Mouse (Mus musculus): ENCODE data around the gene Gpank1.

Gpank1 gene

GRCm38 (mm10) chr17:35121143-35121799, at the start of gene Gpank1:
Gpank1 (plus strand) TSS chr17:35121455.
- POLR2A ChIA-PET: interaction anchor here (0.5 to 4.4 kb wide), 82 partner anchors 9 to 1033 kb away, joined by 3 to 43 read pairs (median 4); partner anchors contain the start of genes Ddx39b (in 3 of the 4), Abhd16a (in 2 of the 4), Apom (in 2 of the 4) and Msh5 (in 2 of the 4)
- CTCF ChIA-PET: interaction anchor here (0.5 to 2.1 kb wide), 19 partner anchors 9 to 137 kb away, joined by 3 to 9 read pairs (median 4); partner anchors contain the start of genes Apom (in 2 of the 4) and Atp6v1g2 (in 1 of the 4)

GRCm38 (mm10) chr17:35074097-35074496, 47.2 kb upstream of the Gpank1 start:
- ChIA-PET CTCF (interaction anchor here (0.6 to 1.7 kb wide), 5 partner anchors 10 to 200 kb away, joined by 3 to 6 read pairs (median 3); no protein-coding TSS in a partner anchor), POLR2A (interaction anchor here (0.6 to 1.8 kb wide), 20 partner anchors 8 to 138 kb away, joined by 3 to 5 read pairs (median 4); partner anchors contain the start of genes Ddah2 (in 3 of the 4), Gpank1 (in 1 of the 4), Ly6g6c (in 1 of the 4) and Mpig6b (in 1 of the 4))

DNA sequence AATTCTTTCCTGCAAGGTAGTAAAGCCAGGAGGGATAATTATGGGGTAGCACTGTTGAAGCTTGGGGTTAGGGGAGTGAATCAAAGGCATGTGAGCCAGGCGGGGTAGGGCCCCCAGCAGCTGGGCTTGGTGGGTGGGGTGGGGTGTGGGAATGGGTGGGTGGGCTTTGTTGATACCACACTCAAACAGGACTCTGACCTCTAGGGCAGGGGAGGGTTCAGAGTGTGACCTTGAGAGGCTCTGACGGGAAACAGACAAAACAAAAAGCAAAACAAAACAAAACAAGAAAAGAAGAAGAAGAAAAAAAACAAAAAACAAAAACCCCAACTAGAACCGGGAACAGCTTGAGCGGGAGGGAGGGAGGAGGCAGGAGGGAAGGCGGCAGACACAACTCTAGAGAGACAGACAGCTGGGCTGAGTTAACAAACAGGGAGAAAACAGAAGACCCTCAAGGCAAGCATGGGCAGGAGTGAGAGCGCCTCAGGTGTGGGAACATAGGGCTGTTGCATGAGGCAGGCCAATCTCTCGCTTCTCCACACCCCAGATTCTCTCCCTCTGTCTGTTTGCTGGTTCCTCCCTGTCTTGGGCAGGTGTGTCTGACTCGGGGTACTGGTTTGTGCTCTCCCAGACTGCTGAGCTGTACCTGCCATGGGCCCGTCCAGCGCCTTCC, 44.6 kb upstream of the Gpank1 start, which contains the start of gene Ly6g6e:
Gene Ly6g6e (plus strand): TSS at position 396 of the 670 bp plus-strand sequence.
- ChIA-PET CTCF (interaction anchor here in 3 of 4 experiments (0.6 to 3.0 kb wide), 7 partner anchors 12 to 156 kb away, joined by 3 to 13 read pairs (median 4); partner anchors contain the start of gene Abhd16a (in 1 of the 3)), POLR2A (interaction anchor here in 3 of 4 experiments (0.6 to 3.0 kb wide), 59 partner anchors 9 to 1045 kb away, joined by 3 to 25 read pairs (median 4); partner anchors contain the start of genes Ddah2 (in 3 of the 3), Ly6g6f (in 3 of the 3), Abhd16a (in 2 of the 3) and Ddx39b (in 2 of the 3))

- CTCF ChIA-PET: interaction anchor here in 3 of 4 experiments (0.6 to 3.0 kb wide), 8 partner anchors 11 to 431 kb away, joined by 3 to 13 read pairs (median 4); partner anchors contain the start of genes Abhd16a (in 1 of the 3) and Atf6b (in 1 of the 3)
- POLR2A ChIA-PET: interaction anchor here in 3 of 4 experiments (0.5 to 3.0 kb wide), 43 partner anchors 8 to 429 kb away, joined by 3 to 25 read pairs (median 4); partner anchors contain the start of genes Ddah2 (in 3 of the 3), Ly6g6f (in 3 of the 3), Abhd16a (in 2 of the 3) and Msh5 (in 2 of the 3)
Measured at GRCm38 (mm10) chr17:35077285-35077684, 44.0 kb upstream of the Gpank1 start.

GRCm38 (mm10) chr17:35077786-35078233, 43.4 kb upstream of the Gpank1 start, which contains the start of gene Ly6g6d:
Ly6g6d (minus strand) TSS chr17:35078065.
- ChIA-PET POLR2A (interaction anchor here in 3 of 4 experiments (0.5 to 3.0 kb wide), 32 partner anchors 8 to 127 kb away, joined by 3 to 25 read pairs (median 5); partner anchors contain the start of genes Ddah2 (in 3 of the 3), Ly6g6f (in 3 of the 3), Abhd16a (in 2 of the 3) and Msh5 (in 2 of the 3)), CTCF (interaction anchor here in 2 of 4 experiments (0.6 to 3.0 kb wide), 4 partner anchors 11 to 431 kb away, joined by 4 to 13 read pairs (median 8); partner anchors contain the start of genes Abhd16a (in 1 of the 2) and Atf6b (in 1 of the 2))

DNA sequence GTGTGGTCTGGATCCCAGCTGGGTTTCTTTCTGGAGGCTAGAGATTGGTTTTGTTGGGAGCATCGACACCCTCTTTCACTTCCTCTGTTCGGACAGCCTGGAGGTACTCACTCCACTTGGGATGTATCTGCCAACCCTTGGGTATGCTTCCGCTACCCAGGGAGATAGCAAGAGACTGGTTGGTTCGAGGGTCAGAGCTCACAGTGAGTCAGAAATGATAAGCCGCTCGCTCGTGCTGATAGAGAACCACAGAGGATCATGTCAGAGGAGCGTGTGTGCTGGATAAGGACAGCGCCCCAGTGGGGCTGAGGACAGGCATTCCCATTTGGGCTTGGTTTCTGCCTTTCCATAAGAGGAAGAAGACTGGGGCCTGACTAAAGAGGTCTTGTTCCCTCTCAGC, 41.5 kb upstream of the Gpank1 start:
- ChIA-PET POLR2A (interaction anchor here in 3 of 4 experiments (0.6 to 2.5 kb wide), 12 partner anchors 8 to 199 kb away, joined by 3 to 10 read pairs (median 4); partner anchors contain the start of gene Ddah2 (in 2 of the 3)), CTCF (interaction anchor here (0.6 to 1.9 kb wide), 6 partner anchors 9 to 274 kb away, joined by 3 to 6 read pairs (median 6); partner anchors contain the start of genes Abhd16a (in 1 of the 4), Ddah2 (in 1 of the 4) and Msh5 (in 1 of the 4))

- ChIA-PET CTCF (interaction anchor here in 3 of 4 experiments (0.6 to 1.9 kb wide), 6 partner anchors 8 to 174 kb away, joined by 3 to 6 read pairs (median 4); partner anchors contain the start of genes Abhd16a (in 1 of the 3) and Ddah2 (in 1 of the 3)), POLR2A (interaction anchor here in 3 of 4 experiments (0.8 to 2.5 kb wide), 7 partner anchors 9 to 128 kb away, joined by 3 to 10 read pairs (median 5); partner anchors contain the start of gene Ddah2 (in 2 of the 3))
Measured at GRCm38 (mm10) chr17:35080248-35080647, 41.0 kb upstream of the Gpank1 start.

- ChIA-PET CTCF (interaction anchor here in 1 of 4 experiments (0.6 to 1.1 kb wide), 3 partner anchors 9 to 164 kb away, joined by 3 to 4 read pairs (median 3); no protein-coding TSS in a partner anchor), POLR2A (interaction anchor here in 2 of 4 experiments (1.2 to 2.1 kb wide), 4 partner anchors 9 to 128 kb away, joined by 4 to 7 read pairs (median 5); partner anchors contain the start of gene Ddah2 (in 1 of the 2))
Measured at GRCm38 (mm10) chr17:35080710-35081109, 40.5 kb upstream of the Gpank1 start.

DNA sequence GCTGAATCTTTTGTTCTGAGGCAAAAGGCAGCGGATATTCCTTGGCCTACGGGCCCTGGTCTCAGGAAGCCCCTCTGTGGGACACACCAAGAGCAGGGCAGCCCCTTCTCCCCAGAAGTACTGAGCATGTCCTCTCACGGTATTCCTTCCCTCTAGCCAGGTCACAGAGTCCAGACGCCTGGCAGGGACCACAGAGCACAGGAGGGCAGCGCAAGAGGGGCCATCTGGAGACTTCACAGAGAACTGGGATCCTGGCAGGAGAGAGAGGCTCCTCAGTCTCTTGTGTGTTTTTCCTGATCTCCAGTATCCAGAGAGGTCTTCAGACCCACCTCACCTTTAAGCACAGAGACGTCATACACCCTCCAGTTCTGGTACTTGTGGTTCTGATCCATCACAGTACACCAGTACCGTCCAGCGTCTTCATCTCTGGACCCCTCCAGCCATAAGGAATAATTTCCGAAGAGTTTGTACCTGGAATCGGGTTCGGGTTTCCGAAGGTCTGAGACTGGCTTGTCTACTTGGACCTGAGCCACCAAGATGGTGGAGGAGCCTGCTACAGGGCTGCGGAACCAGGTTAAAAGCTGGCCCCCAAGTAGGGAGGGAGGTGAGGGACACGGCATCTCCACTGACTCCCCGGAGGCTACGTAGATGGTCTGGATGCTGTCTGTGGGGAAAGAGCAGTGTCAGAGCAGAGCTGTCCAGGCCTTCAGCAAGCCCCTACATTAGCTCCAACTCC, 38.2 kb upstream of the Gpank1 start:
- POLR2A ChIA-PET: interaction anchor here in 3 of 4 experiments (0.7 to 1.5 kb wide), 5 partner anchors 11 to 158 kb away, joined by 3 to 4 read pairs (median 4); partner anchors contain the start of gene Ddx39b (in 1 of the 3)
- CTCF ChIA-PET: interaction anchor here in 2 of 4 experiments (0.5 to 1.6 kb wide), 4 partner anchors 14 to 810 kb away, joined by 3 to 6 read pairs (median 4); no protein-coding TSS in a partner anchor

- POLR2A ChIA-PET: interaction anchor here in 3 of 4 experiments (0.7 to 2.1 kb wide), 7 partner anchors 10 to 170 kb away, joined by 3 to 5 read pairs (median 4); partner anchors contain the start of genes Ddx39b (in 1 of the 3) and Msh5 (in 1 of the 3)
Measured at GRCm38 (mm10) chr17:35083929-35084497, 37.2 kb upstream of the Gpank1 start.

DNA sequence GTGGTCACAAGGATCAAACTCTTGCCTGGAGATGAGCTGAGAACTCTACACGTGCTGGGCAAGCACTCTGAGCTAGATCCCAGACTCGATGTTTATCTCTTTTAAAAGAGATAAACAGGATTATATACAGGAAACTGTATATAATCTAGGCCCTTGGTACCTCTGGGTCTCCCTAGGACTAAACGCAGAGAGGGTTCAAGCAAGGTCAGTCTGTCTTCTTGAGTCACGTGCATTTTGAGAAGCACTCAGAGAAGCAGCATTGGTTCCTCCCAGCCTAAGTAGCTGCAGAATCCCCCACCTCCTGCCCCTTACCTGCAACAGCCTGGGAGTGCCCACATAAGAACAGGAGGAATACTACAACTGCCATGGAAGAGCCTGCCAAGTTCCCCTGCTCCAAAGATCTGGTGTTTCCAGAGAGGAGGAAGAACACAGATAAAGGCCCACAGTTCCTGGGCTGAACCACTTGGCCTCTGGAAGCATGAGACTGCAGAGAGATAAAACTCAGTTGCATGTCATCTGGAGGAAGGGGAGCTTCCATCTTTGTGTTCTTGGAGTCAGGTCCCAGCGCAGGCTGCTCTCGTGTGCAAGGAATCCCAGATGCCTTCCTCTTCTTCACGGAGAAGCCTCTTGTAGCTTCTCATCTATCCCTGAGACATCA, 35.9 kb upstream of the Gpank1 start, which contains the start of gene Ly6g6f:
Gene Ly6g6f (minus strand): TSS at position 403 of the 658 bp plus-strand sequence.
- CTCF ChIA-PET: interaction anchor here in 2 of 4 experiments (0.6 to 4.7 kb wide), 4 partner anchors 12 to 682 kb away, joined by 3 to 28 read pairs (median 4); no protein-coding TSS in a partner anchor

More at GRCm38 (mm10) chr17:35083929-35084497, 37.2 kb upstream of the Gpank1 start:
- CTCF ChIA-PET: interaction anchor here in 2 of 4 experiments (0.6 to 1.6 kb wide), 3 partner anchors 13 to 402 kb away, joined by 3 to 6 read pairs (median 3); no protein-coding TSS in a partner anchor

DNA sequence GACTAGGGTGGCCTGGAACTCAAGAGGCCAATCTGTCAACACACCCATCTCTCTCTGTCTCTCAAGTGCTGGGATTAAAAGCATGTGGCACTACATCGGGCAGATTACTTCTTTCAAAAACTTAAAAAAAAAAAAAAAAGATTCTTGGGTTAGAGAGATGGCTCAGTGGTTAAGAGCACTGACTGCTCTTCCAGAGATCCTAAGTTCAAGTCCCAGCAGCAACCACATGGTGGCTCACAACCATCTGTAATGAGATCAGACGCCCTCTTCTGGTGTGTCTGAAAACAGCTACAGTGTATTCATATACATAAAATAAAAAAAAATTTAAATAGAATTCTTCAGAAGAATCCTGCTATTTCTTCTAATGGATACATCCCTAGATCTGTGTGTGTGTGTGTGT, 33.1 kb upstream of the Gpank1 start:
- CTCF ChIA-PET: interaction anchor here (0.6 to 4.7 kb wide), 32 partner anchors 8 to 1100 kb away, joined by 3 to 28 read pairs (median 4); partner anchors contain the start of genes Ddah2 (in 2 of the 4), Ehmt2 (in 1 of the 4), Ly6g6d (in 1 of the 4) and Ly6g6e (in 1 of the 4)
- POLR2A ChIA-PET: interaction anchor here in 3 of 4 experiments (0.6 to 3.1 kb wide), 28 partner anchors 9 to 484 kb away, joined by 3 to 11 read pairs (median 4); partner anchors contain the start of genes Ly6g6e (in 2 of the 3), Agpat1 (in 1 of the 3), Ddah2 (in 1 of the 3) and Msh5 (in 1 of the 3)

More for the DNA sequence above, 35.9 kb upstream of the Gpank1 start, which contains the start of gene Ly6g6f:
- POLR2A ChIA-PET: interaction anchor here in 3 of 4 experiments (0.6 to 2.4 kb wide), 17 partner anchors 8 to 203 kb away, joined by 3 to 14 read pairs (median 3); partner anchors contain the start of genes Ly6g6e (in 2 of the 3), Ddx39b (in 1 of the 3), Gm20547 (in 1 of the 3) and Gpank1 (in 1 of the 3)

DNA sequence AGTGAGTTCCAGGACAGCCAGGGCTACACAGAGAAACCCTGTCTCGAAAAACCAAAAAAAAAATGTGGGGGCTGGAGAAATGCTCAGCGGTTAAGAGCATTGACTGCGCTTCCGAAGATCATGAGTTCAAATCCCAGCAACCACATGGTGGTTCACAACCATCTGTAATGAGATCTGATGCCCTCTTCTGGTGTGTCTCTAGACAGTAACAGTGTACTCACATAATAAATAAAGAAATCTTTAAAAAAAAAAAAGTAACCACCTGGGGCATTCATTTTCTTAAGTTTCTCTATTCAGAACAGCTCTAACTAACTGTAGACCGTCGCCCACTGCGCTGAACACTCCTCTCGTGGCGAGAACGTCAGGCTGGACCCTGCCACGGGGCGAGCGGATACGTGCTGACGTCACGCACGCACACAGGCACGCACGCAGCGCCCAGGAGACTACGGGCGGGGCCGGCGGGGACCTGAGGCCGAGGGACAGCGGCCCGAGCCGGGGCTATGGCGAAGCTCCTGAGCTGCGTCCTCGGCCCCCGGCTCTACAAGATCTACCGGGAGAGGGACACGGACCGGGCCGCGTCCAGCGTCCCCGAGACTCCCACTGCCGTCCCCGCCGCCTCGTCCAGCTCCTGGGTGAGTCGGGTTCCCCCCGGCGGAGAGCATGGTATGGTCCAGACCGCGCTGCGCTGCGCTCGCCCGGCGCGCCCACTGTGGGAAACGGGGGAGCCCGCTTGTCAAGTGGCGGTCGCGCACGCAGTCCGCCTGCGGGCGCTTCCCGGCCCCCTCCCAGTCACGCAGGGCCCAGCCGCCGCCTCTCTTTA, 32.2 kb upstream of the Gpank1 start, which contains the start of gene Abhd16a:
Gene Abhd16a (plus strand): TSS at position 439 of the 820 bp plus-strand sequence.
- CTCF ChIA-PET: interaction anchor here (0.6 to 4.7 kb wide), 32 partner anchors 9 to 952 kb away, joined by 3 to 28 read pairs (median 4); partner anchors contain the start of genes Ddah2 (in 2 of the 4), Ehmt2 (in 1 of the 4), Ly6g6d (in 1 of the 4) and Ly6g6e (in 1 of the 4)
- POLR2A ChIA-PET: interaction anchor here (0.6 to 3.1 kb wide), 31 partner anchors 8 to 217 kb away, joined by 3 to 11 read pairs (median 3); partner anchors contain the start of genes Csnk2b (in 2 of the 4), Gpank1 (in 2 of the 4), D17H6S53E (in 1 of the 4) and Ddah2 (in 1 of the 4)

Measured in embryonic stem cell, embryonic (primary cell).